Mouse (Mus musculus) frontal cortex, postnatal 14 days (tissue): ENCODE data around the gene Oscp1.

Source experiments
- DNase-seq, 2 experiments: peaks; one replicate each; pipeline ENCODE4 v3.0.0; 2022; ENCODE audit warnings: low spot score in 2 of 2

The Oscp1 gene

DNA sequence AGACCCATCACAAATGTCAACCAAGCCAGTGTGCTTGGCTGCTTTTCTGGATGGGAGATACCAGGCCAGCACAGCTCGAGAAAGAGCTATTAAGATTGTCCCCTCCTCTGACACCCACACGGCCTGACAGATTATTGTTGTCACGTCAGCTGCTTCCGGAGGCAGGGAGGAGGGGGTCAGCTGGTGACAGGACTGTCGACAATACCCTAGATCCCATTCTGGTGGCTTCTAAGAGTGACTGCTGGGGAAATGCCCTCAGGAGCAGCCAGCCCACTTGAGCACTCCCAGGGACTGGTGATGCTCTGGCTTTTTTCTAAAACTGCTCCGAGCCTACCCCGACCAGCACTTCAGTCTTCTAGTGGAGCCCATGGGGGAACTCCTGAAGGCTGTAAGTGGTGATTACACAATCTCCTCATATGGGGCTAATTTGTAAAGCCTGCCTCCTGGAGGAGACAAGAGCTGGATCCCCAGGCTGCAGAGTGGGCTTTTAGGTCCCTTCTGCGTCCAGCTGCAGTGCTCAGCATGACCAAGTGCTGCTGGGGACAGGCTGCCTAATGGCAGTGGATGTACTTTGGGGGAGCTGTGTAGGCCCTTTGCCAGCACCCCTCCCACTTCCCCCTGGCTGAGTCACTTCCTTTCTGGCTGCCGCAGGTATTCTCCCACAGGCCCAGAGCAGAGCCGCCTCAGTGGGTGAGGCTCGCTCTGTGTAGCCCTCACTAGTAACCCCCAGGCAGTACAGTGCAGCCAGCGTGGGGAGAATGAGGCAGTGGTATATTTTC is 52.2 kb downstream of the Oscp1 start:
- DNase-seq = peak in 1 of 2 experiments; percentile 53

GRCm38 (mm10) chr4:126111153-126111549 is 52.8 kb downstream of the Oscp1 start:
- no peak for DNase-seq

GRCm38 (mm10) chr4:126113243-126113642 is 54.9 kb downstream of the Oscp1 start:
- DNase-seq = no peak

GRCm38 (mm10) chr4:126113943-126114342 is 55.6 kb downstream of the Oscp1 start:
- no peak for DNase-seq

DNA sequence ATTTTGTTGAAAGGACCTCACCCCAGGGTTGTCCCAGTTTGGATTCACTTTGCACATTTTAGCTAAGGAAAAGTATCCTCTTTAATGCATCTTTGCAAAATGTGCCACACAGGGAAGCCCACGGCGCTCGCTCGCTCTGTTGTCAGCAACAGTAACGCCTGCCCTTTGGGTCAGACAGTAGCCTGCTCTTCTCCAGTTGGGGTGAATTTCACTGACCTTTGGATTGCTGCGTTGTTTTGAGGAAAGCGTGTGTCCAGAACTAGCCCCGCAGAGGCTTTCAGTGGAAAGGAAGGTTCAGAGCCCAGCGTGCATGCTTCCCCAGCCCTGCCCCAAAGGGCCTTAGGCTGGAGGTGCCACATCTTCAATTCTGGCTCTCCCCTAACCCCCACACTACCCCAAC is 57.0 kb downstream of the Oscp1 start:
- DNase-seq = no peak

DNA sequence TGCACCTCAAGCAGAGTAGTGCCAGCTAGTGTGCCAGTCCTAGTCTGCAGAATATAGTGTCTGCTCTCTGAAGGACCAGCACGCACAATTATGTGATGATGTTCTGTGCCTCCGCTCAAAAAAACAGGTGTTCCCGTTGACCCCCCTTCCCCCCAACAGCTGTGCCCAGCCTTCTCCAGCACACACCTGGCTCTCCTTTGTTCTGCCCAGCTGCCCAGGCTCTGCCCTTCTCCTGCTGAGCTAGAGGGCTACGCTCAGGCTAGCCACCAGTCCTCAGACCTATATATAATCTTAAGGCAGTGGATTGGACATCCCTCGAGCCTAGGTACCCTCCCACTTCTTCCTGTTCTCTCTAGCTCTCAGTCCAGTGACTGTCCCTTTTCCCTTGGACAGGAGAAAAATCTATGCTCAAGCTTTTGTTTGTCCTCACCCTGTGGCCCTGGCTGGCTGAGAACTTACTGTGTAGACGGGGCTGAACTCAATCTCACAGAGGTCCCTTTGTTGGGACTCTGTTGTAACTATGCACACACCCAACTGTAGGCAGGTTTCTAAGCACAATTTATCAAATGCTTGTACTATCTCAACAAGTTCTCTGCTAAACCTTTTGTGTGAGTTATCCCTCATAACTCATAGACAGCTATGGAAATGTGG is 57.6 kb downstream of the Oscp1 start:
- DNase-seq = no peak

- no peak for DNase-seq
Observed at GRCm38 (mm10) chr4:126117116-126117515, 58.8 kb downstream of the Oscp1 start.

GRCm38 (mm10) chr4:126118651-126119050 is 60.3 kb downstream of the Oscp1 start:
- peak; percentile 44 to 68 for DNase-seq

DNA sequence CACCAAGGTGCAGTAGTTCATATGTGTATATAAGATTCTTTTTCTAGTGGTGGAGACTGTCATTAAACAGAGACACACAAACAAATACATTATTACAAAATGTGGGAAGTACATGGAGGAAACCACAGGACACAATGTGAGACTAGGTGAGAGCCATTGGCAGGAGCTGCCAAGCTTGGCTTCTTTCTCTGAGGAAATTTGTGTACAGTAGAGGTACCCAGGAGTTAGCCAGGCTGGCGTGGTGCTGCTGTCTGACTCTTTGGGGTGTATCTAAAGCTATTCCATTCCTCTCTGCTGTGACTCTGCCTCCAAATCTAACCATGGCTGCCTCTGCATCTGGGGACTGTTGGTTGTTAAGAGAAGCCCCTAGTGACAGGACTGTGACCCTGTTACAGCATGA is 60.7 kb downstream of the Oscp1 start:
- DNase-seq = no peak

DNA sequence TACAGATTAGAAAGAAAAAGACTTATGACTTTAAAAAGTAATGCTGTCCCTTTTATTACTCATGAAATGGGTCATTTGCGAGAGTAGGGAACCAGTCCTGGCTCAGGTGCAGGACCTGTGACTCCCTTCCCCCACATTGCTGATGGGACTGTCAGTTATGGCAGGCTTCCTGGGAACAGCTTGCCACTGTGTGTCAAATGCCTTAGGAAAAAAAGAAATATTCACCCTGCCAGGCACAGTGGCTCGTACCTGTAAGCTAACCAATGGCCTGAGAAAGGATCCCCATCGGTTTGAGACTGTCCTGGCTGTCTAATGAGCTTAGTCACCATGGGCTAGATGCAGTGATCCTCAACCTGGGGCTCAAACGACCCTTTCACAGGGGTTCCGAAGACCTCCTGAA is 61.7 kb downstream of the Oscp1 start:
- no peak for DNase-seq

DNA sequence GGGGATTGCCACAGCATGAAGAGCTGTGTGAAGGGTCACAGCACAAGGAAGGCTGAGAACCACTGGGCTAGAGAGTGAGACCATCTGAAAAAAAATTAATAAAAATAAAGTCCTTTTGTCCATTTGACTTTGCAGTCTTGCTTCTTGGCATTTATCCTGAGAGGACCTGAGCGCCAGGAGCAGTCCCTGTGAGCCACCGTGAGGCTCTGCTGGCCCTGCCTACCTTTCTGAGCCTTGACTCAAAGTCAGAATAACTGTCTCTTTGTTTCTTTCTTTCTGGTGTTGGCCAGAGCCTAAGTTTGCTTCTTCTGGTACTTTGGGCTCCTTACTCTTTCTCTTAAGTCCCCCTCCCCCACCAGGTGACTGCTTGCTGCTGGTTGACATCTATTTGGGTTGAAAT is 62.1 kb downstream of the Oscp1 start:
- DNase-seq = no peak

- no peak for DNase-seq
Observed at GRCm38 (mm10) chr4:126123309-126124040, 65.1 kb downstream of the Oscp1 start.

DNA sequence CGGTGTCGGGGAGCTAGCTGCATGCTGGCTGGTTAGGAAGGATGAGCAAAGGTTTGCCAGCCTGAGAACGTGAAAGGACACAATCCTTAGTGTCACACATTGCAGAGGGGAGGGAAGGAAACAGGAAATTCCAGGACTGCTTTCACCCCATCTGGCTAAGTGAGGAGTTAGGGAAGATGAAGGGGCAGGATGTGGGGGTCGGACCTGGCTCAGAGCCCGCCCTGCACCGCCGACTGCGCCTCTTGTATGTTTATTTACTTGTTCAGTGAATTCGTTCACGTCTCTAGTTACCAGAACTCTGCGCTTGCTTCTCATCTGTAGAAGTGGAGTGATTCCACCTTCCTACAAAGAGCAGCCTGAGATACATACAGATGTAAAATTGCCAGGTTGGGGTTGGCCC is 72.1 kb downstream of the Oscp1 start:
- no peak for DNase-seq

DNA sequence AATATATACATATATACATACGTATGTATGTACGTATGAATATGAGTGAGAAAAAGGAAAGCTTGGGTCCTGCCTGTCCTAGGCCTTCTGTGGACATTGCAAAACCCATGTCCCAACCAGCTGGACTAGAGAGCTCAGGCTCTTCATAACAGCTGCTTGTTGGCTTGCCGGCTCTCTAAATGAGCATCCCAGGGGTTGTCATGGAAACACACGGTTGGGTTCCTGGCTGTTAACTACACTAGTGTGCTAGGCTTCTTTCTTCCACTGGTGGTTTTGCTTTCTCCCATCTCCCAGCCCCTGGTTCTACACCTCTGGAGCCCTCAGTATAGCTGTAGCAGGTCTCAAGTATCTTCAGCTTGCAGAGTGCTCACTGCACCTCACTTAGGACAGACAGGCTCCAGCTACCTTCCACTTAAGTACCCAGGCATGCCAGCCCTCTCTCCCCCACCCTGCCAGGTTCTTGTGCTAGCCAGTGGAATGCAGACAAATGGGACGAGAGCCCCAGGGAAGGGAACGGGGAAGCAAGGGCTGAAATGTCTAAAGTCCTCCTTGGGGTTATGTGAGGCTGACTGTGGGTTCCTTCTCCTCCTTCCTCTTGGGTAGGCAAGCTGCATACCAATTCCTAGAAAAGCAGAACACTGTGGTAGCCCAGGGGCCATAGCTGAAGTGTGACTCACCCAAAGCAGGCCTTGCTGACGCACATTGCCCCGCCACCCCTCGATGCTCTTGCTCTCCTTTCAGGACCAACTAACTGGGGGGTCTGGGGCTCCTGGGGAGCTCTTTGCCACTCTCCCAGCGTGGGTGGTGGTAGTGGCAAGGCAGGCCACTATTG is 73.1 kb downstream of the Oscp1 start:
- DNase-seq = peak in 1 of 2 experiments; percentile 45

- no peak for DNase-seq
Observed at GRCm38 (mm10) chr4:126132636-126133264, 74.4 kb downstream of the Oscp1 start.

DNA sequence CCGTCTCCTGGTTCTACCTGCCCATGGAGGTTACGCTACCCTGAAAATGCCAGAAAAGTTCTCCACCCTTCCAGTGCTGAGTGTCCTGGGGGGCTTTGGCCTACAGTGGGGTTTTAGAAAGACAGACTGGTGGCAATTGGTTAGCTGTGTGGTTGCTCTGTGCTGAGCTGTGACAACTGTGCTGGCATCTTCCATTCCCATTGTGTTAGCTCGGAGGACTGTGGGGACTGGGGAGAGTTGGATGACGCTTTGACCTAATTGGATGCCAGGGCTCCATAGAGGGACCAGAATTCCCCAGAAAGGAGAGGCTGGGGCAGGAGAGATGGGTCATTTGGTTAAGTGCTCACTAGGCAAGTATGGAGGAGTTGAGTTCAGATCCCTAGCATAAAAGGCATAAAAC is 75.9 kb downstream of the Oscp1 start:
- no peak for DNase-seq

GRCm38 (mm10) chr4:126134639-126135038 is 76.3 kb downstream of the Oscp1 start:
- no peak for DNase-seq

DNA sequence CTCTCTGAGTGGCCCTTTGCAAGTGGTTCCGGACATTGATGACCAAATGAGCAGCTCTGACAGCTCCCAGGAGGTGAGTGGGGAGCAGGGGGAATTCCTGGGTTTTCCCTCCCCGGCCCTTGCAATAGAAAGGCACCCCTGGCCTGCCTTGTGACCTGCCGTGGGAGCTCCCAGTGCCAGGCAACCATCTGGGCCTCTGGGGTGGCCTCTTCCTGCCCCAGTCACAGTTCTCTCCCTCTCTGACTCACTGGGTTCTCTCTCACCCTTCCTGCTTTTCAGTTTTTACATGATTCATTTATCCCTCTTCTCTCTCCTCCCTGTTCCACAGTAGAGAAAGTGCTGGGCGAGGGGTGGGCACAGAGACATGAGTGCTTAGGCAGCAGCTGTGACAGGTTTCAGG is 79.4 kb downstream of the Oscp1 start:
- DNase-seq = no peak

DNA sequence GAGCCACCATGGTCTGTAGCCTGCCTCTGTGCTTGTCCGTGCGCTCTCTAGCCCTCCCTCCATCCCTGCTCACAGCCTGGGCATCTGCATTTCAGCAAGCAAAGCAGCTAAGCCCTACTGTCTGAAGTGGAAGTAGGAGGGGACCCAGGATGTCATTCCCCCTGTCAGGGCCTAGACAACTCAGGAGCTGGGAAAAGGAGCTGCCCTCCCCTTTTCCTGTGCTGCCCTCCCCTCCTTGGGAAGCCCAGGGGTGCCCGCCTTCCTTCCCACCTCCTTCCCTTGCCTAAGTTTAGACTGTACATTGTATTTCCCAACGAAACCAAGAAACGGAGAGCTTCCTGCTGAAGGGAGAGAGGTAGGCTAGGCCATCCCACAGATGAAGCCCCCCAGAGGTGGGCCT is 82.7 kb downstream of the Oscp1 start:
- no peak for DNase-seq
